Mouse (Mus musculus) G1E-ER4 (cell line): ENCODE data around the gene Fkbp8. TPM values are rescaled to one million over a fixed set of nuclear protein-coding genes. Genes with fewer than 3 reads are reported as not detected.

Source experiments
- GATA1 ChIP-seq: IDR thresholded peaks from one replicate; pipeline ENCODE4 v1.8.0; 2012; ENCODE audit warnings: low read length, inconsistent platforms
- polyA plus RNA-seq: library from polyadenylated mRNA; stranded (reverse); fragments of >175 nt; gene quantifications from 2 replicates; pipeline ENCODE4 v1.2.3, GENCODE M21; 2012

Fkbp8 gene
- polyA plus RNA-seq, 1 experiment = 1,401 TPM

DNA sequence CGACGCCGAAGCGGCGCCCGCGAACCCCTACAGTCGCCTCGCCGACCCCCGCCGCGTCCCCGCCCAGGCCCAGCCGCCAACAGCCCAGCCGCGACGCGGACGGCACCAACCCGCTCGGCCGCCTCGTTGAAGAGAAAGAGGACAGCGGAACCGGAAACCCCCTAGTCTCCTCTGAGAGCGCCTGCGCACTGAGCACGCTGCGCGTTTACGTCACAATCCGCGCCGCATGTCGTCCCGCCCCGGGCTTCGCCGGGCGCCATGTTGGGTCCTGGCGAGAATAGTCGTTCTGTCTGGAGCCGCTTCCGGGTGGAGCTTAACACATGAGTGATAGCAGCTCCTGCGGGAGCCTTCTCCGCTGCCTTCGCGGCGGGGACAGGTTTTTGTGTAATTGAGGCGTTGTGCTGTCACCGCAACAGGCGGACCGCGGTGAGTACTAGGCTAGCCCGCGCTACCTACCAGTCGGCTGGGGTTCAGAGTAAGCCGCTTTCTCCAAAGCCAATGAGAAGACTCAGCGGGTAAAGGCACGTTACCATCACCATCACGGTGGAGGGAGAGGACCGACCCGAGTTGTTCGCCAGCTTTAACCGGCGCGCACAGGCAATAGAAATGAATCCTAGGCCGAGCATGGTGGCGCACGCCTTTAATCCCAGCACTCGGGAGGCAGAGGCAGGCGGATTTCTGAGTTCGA lies 17.2 kb upstream of the Fkbp8 start, which contains the start of gene Uba52:
Gene Uba52, minus strand, starts transcription at position 574 of the 688 bp plus-strand sequence.
- no peak for TF ChIP-seq GATA1

DNA sequence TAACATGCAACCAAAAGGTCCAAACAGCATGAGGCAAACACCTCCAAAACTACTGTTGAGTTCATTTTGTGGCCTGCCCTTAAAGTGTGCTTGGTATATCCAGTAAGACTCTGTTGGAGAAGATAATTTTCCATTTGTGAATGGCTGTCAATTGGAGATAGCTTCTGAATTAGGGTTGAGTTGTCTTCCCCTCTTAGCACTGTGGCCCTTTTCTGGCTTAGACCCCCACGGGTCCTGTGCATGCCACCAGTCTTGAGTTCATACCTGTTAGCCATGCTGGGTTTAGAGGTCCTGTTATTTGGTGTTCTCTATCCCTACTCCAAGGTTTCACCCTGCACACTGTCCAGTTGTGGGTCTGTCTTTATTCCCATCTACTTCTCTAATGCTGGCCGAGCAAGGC lies 15.8 kb upstream of the Fkbp8 start:
- no peak for TF ChIP-seq GATA1

DNA sequence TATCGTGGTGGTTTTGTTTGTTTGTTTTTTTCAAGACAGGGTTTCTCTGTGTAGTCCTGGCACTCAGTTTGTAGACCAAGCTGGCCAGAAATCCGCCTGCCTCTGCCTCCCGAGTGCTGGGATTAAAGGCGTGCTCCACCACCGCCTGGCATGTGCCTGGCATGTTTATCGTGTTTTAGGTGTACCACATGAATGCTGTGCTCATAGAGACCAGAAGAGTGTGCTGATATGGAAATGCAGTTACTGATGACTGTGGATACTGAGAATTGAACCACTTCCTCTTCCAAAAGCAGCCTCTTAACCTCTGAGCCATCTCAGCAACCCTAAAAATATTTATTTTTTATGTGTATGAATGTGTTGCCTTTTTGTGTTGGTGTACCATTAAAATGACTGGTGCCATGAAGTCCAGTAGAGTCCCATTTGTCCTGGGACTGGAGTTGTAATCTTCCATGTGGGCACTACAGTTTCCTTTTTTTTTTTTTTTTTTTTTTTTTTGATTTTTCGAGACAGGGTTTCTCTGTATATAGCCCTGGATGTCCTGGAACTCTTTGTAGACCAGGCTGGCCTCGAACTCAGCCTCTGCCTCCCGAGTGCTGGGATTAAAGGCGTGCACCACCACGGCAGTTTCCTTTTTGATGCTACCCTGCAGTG lies 15.1 kb upstream of the Fkbp8 start:
- TF ChIP-seq GATA1 = no peak

DNA sequence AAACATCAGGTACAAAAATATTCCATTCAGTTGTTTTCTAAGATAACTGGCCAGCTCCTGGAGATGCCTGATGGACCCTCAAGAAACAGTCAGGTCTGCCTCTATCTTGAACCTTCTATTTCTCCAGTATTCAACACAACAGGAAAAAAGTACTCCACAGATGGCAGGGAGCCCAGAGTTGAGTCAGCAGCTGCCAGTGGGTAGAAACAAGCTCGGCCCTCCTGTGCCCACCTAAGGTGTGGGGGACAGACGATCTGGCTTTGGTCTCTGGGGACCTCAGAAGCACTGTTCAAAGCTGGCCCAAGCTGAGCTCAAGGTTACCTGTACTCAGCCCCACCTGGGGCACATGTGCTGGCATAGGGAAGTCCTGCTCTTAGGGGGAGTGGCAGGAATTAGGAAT lies 14.1 kb upstream of the Fkbp8 start:
- TF ChIP-seq GATA1 = no peak

DNA sequence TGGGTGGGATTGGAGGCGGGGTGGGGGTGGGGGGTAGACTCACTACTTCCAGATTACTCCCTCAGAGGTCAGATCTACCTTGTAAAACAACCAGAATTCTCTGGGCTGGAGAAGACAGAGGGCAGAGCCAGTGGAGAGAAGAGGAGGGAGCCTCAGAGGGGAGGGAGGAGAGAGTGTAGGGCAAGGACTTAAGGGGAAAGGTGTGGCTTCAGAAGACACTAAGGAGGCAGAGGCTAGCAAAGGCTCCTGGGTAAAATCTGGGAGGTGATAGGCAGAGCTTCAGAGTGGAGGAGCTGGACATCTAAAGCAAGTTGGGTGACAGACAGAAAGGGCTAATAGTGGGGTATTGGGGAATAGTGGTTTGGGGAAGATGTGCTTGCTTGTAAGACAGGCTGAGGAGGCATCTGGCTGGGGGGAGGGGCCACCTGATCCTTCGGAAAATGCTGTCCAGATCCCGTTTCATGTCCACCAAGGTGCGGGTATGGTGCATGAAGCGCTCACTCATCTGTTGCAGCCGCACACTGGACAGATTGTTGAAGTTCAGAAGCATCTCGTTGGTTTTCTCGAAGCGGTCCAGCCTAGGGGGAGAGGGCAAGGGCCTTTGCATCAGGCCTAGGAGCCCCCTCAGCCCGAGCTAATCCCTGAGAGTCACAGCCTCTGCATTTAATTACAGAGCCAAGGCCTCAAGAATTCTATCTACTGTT lies 9.4 kb upstream of the Fkbp8 start:
- TF ChIP-seq GATA1 = no peak

DNA sequence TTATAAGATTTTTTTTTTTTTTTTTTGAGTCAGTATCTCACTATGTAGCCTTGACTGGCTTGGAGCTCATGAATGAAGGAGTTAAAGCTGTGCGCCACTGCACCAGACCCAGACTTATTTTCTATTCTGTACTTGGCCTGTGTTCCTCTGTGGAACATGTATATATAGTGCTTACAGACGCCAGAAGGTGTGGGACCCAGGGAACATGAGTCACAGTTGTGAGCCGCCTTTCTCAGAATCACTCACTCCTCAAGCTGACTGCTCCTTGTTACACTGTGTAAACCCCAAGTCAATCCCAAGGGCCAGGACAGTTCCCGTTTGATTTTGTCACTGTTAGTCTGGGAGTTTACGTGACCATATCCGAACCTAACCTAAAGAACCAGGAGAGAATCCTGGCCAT lies 8.5 kb upstream of the Fkbp8 start:
- TF ChIP-seq GATA1 = no peak

DNA sequence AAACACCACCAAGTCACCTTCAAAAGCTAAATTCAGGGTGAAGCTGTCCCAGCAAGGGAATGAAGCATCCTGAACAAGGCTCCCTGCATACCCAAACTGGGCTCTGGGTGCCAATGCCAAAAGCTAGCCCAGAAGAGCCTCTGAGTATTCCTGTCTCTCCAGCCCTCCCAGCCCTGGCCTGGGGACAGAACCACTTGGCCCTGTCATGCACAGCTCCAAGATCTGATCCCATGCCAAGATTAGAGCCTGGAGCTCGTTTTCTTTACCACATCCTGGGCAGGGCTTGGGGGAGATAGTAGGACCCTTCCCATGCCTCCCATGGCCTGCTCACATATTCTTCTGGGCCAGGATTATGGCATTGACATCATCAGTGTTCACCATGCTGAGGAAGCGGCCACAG lies 7.9 kb upstream of the Fkbp8 start:
- no peak for TF ChIP-seq GATA1

DNA sequence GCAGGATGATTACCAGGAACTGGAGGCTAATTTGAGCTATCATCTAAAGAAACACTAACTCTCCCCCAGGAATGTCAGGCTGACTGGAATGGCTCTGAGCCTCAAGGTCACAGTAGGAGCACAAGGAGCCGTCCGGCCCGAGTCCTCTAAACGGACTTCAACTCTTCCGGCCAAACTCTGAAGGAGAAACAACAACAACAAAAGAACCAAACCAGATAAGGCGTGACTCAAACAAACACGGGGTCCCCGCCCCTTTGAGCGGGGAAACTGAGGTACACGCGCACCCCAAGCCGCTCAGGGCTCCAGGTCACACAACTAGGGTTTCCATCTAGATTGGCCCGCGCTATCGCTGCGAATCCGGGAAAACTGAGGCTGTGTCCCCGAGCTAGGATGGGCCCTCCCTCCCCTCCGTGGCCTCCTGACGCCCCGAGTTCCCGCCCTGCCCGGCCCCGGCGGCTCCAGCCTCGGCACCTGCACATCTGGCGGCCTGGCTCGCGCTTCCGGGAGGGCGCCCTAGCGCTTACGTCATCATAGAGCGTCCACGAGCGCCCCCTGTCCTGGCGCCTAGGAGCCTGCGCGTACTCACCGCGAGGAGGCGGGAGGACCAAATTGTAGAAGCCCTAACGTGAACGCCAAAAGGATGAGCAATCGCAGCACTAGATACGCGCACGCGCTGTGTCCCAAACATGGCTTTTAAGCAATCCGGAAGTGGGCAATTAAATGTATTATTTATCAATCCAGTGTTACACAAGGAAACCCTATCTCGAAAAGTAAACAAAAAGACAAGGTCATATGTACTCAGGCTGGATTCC lies 4.7 kb upstream of the Fkbp8 start:
- no peak for TF ChIP-seq GATA1

DNA sequence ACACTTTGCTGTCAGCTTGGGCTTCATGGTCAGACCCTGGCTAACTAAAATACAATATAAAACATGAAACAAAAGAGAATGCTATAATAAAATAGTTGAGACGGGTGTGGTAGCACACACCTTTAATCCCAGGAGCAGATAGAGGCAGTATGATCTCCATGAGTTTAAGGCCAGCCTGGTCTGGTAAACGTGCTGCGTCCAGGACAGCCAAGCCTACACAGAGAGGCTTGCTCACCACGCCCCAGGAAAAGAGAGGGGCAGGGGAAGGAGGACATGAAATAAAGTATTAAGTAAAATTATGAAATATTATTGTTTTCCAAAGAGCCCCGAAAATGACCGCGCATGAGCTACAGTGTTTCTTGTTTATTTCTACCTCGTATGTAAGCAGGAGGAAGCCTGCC lies 413 bp upstream of the Fkbp8 start:
- no peak for TF ChIP-seq GATA1

DNA sequence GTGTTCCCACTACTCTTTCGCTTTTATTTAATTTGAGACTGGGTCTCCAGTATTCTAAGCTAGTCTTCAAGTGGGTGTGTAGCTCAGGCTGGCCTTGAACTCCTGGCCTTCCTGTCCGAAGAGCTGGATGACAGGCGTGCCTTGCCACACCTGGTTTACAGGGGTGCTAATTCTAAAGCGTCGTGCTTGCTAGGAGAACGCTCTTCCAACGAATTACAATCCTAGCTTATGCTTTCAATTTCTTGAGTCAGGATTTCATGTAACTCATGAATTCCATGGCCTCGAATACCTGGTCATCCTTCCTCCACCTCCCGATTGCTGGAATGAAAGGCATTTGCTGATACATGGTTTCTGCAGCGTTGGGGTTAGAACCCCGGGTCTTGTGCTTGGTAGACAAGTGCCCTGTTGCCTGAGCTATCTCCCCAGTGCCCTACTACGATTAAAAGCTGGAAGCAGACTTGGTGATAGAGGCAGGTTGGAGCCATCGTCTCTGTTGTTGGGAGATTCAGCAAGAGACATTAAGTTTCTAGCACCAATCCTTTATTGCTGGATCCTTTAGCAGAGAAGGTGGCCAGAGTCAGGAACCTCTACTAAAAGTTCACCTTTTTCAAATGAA lies 766 bp downstream of the Fkbp8 start:
- TF ChIP-seq GATA1 = no peak

DNA sequence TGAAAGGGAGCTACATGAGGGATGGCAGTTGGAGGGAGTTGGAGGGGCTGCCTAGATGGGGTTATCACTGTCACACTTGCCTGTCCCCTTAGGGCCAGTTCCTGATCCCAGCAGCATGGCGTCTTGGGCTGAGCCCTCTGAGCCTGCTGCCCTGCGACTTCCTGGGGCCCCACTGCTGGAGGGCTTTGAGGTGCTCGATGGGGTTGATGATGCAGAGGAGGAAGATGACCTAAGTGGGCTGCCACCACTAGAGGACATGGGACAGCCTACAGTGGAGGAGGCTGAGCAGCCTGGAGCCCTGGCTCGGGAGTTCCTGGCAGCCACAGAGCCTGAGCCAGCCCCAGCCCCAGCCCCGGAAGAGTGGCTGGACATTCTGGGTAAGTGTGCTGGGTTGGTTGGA lies 1.8 kb downstream of the Fkbp8 start:
- no peak for TF ChIP-seq GATA1

DNA sequence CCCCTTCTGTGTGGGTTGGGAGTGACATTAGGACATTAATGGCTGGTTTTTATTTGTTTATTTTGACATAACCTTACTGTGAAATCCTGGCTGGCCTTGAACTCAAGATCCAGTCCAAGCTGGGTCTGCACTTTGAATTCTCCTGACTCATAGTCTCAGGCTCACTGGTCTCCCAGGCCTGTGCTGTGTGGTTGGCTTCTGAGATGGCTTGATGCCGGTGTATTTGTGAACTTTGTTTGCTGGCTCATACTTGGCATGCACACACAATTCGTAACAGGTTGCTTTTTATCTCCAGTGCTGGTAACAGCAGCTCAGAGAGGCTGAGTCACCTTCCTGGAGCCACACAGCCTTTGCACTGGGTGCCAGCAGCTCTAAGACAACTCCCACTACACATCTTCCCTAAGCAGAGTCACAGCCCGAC lies 2.2 kb downstream of the Fkbp8 start:
- TF ChIP-seq GATA1 = no peak

DNA sequence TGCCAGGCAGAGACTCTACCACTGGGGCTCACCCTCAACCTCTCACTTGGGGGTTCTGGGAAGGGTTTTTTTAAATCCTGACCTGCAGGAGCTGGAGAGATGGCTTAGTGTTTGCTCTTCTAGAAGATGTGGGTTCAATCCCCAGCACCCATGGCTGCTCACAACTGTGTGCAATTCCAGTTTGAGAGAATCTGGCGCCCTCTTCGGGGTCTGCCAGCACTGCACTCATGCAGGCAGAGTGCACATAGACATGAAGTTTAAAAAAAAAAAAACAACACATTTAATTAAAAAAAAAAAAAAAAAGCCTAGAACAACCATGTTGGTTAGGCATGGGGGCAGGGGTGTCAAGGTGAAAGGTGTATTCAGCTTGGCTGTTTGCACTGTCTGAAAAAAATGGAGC lies 2.8 kb downstream of the Fkbp8 start:
- no peak for TF ChIP-seq GATA1

DNA sequence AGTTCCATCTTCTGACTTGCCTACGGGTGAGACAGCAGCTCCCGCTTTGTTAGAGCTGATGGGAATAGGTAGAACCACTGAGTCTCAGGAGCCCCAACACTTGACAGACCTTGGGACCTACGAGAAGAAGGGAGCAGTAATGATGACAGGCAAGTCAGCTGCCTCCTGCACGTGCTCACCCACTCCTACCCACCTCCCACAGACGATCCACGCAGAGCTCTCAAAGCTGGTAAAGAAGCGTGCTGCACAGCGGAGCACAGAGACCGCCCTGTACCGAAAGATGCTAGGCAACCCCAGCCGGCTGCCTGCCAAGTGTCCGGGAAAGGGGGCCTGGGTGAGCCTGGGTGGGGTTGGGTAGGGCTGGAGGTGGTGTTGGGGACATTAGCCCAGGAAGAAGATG lies 6.8 kb downstream of the Fkbp8 start:
- TF ChIP-seq GATA1 = no peak

DNA sequence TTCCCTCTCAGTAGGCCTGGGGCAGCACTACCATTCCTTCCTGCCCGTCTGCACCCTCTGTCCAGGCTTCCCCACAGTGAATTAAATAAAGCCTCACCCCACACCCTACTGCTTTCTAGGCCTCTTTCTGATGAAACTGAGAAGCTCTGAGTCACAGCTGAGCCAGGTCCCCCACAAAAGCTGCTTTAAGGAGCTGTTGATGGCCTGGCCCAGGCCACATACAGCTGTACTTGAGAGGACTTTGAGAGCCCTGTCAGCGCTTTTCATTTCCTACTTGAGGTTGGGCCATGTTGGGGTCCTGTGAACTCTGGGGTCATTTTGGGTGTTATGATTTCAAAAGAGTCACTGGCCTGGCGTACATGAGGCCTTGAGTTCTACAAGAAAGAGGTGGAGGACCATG lies 7.7 kb downstream of the Fkbp8 start:
- TF ChIP-seq GATA1 = no peak
